Mouse (Mus musculus) embryonic stem cell, embryonic (primary cell): Measurements from ENCODE around the gene Sncg.

Experiments used
- CTCF ChIA-PET, 4 experiments: fragments of 300-600 bp in 2 of 4; fragments of 350-600 bp in 2 of 4; sonication (Branson Sonifier 250); formaldehyde crosslinking; loops; one replicate each; lab custom pipeline; 2022; ENCODE audit warnings: inconsistent platforms in 2 of 4; lab: Charles Lee
- POLR2A ChIA-PET, 4 experiments: fragments of 300-600 bp in 2 of 4; fragments of 350-600 bp in 2 of 4; sonication (Branson Sonifier 250); formaldehyde crosslinking; loops; one replicate each; lab custom pipeline; 2022; ENCODE audit warnings: antibody characterized with exemption in 4 of 4, inconsistent platforms in 1 of 4; lab: Charles Lee

The Sncg gene

GRCm38 (mm10) chr14:34374577-34374976, at the start of gene Sncg:
Gene Sncg (minus strand): TSS chr14:34374789.
- ChIA-PET POLR2A (interaction anchor here in 3 of 4 experiments (0.6 to 45.1 kb wide), 7 partner anchors 13 to 51 kb away, joined by 3 to 2339 read pairs (median 153); partner anchors contain the start of genes Fam25c (in 1 of the 3), Glud1 (in 1 of the 3) and Shld2 (in 1 of the 3)), CTCF (interaction anchor here in 2 of 4 experiments (0.6 to 1.1 kb wide), 5 partner anchors 24 to 338 kb away, joined by 3 to 4 read pairs (median 3); no protein-coding TSS in a partner anchor)

DNA sequence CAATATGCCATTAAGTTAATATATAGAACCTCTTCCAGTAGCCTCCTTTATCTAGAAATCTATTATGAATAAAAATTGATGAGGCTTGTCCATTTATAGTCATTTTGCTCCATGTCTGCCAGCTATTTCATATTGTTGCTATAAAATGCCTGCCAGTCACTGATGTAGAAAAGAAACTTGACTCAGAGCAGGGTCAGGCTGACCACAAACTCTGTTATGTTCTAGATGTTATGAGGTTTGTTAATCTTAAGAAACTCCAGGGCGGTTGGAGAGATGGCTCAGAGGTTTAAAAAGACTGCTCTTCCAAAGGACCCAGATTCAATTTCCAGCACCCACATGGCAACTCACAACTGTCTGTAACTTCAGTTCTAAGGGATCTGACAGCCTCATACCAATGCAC, 46.5 kb upstream of the Sncg start:
- ChIA-PET CTCF (no interaction called here), POLR2A (interaction anchor here in 1 of 4 experiments (0.9 to 1.2 kb wide), 2 partner anchors 12 to 127 kb away, joined by 3 to 5 read pairs; no protein-coding TSS in a partner anchor)

- ChIA-PET CTCF (interaction anchor here in 2 of 4 experiments (0.6 to 0.9 kb wide), 4 partner anchors 8 to 311 kb away, joined by 3 to 18 read pairs (median 7); no protein-coding TSS in a partner anchor), POLR2A (interaction anchor here in 3 of 4 experiments (0.6 to 1.3 kb wide), 8 partner anchors 10 to 956 kb away, joined by 3 to 6 read pairs (median 3); no protein-coding TSS in a partner anchor)
Measured at GRCm38 (mm10) chr14:34417501-34417900, 42.9 kb upstream of the Sncg start.

DNA sequence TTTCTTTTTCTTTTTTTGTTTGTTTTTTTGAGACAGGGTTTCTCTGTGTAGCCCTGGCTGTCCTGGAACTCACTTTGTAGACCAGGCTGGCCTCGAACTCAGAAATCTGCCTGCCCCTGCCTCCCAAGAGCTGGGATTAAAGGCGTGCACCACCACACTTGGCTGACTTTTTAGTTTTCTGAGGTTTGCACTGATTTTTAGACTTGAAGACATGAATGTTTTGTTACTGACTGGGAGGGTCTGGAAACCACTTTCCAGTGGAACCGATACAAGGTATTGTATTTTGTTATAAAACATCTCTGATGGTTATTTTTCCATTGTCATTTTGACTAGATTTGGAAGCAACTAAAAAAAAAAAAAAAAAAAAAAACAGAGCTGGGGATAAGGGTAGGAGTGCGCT, 42.4 kb upstream of the Sncg start:
- POLR2A ChIA-PET: interaction anchor here in 3 of 4 experiments (0.6 to 1.3 kb wide), 6 partner anchors 10 to 197 kb away, joined by 3 to 7 read pairs (median 4); no protein-coding TSS in a partner anchor

DNA sequence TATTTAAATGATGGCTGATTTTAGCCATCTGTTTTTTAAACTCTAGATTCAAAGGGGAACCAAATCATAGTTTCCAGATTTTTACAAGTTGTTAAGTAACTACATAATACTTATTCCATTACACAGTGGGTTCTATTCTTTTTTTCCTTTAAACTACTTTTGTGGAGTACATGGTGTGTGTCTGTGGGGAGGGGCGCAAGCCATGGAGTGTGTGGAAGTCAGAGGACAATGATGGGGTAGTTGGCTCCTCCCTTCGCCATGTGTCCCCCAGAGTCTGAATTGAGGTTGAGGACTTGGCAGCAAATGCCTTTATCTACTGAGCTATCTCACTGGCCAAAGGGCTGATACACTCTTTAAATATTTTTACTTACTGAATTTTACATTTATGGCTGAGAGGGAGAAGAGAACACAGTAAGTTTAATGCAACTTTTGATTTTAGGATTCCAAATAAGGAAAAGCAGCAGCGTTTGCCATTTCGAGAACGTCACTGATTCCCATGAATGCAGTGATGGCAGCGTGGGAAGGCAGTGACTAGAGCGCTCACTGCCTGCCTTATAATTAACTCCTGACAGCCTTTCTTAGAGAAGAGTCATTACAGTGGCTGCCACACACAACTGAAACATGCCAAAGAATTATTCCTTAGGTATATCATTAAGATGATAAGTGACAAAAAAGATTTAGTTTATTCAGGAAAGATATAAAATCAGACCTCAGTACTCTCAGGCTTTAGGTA, 37.7 kb upstream of the Sncg start:
- CTCF ChIA-PET: no interaction called here
- POLR2A ChIA-PET: no interaction called here

More for the DNA sequence above, 42.4 kb upstream of the Sncg start:
- CTCF ChIA-PET: interaction anchor here in 1 of 4 experiments (0.7 kb wide), 1 partner anchor 155 kb away, joined by 18 read pairs; no protein-coding TSS in a partner anchor

DNA sequence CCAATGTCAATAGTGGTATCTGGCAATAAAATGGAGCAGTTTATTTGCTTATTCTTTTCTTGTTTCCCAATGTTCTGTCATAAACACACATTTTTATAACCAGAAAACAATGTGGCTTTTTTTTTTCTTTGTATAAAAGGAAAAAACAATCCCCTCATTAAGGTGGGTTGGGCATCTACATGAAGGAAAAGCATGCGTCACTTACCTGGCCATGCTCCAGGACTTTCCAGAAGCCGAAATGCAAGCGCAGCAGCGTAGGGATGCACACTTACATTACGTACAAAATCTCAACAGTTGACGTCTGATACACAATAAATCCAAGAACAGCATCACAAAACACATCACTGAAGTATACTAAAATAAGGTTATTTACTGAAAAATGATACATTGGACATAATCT, 36.1 kb upstream of the Sncg start:
- ChIA-PET CTCF (no interaction called here), POLR2A (interaction anchor here in 1 of 4 experiments (0.6 to 1.6 kb wide), 2 partner anchors 52 to 69 kb away, joined by 3 to 5 read pairs; no protein-coding TSS in a partner anchor)

- ChIA-PET POLR2A (interaction anchor here (0.6 to 3.8 kb wide), 11 partner anchors 10 to 302 kb away, joined by 3 to 21 read pairs (median 4); partner anchors contain the start of gene Sncg (in 1 of the 4)), CTCF (interaction anchor here in 3 of 4 experiments (0.6 to 3.0 kb wide), 16 partner anchors 24 to 1647 kb away, joined by 3 to 14 read pairs (median 4); no protein-coding TSS in a partner anchor)
Measured at GRCm38 (mm10) chr14:34403424-34403823, 28.8 kb upstream of the Sncg start.

DNA sequence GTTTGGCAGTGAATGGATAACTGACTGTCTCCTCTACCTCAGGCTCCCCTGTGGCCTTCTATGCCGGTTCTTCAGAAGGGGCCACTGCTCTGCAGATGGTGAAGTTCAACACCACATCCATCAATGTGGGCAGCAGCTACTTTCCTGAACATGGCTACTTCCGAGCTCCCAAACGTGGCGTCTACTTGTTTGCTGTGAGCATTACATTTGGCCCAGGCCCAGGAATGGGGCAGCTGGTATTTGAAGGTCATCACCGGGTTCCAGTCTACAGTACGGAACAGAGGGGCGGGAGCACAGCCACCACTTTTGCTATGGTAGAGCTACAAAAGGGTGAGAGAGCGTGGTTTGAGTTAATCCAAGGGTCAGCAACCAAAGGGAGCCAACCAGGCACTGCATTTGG, 28.3 kb upstream of the Sncg start:
- POLR2A ChIA-PET: interaction anchor here in 3 of 4 experiments (0.7 to 3.8 kb wide), 11 partner anchors 9 to 135 kb away, joined by 3 to 21 read pairs (median 5); partner anchors contain the start of gene Sncg (in 1 of the 3)
- CTCF ChIA-PET: interaction anchor here in 3 of 4 experiments (0.7 to 3.0 kb wide), 15 partner anchors 24 to 1646 kb away, joined by 3 to 14 read pairs (median 3); no protein-coding TSS in a partner anchor

- POLR2A ChIA-PET: interaction anchor here in 3 of 4 experiments (0.6 to 9.1 kb wide), 8 partner anchors 10 to 160 kb away, joined by 3 to 153 read pairs (median 3); partner anchors contain the start of genes Mmrn2 (in 1 of the 3) and Sncg (in 1 of the 3)
- CTCF ChIA-PET: interaction anchor here in 3 of 4 experiments (0.7 to 3.0 kb wide), 10 partner anchors 22 to 377 kb away, joined by 3 to 14 read pairs (median 4); no protein-coding TSS in a partner anchor
Measured at GRCm38 (mm10) chr14:34401135-34401534, 26.5 kb upstream of the Sncg start.

DNA sequence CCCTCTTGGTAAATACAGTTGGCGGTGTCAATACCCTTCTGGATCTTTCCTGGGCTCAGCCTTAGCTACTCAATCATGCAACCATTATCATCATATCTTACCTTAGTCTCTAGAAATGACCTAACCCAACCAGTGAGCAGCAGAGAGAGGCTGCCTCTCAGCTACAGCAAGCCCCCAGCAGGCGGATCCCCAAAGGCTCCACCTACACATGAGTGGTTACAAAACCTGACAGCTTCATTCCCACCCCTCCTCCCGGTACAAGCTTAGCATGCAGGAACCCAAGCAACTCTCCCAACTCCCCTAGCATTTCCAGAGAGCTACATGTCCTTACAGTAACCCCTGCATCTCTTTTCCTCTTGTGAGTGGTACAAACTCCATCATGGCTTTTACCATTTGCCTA, 25.4 kb upstream of the Sncg start:
- ChIA-PET CTCF (interaction anchor here (0.5 to 3.0 kb wide), 16 partner anchors 22 to 495 kb away, joined by 3 to 27 read pairs (median 4); no protein-coding TSS in a partner anchor), POLR2A (interaction anchor here in 3 of 4 experiments (0.5 to 9.1 kb wide), 18 partner anchors 8 to 145 kb away, joined by 3 to 153 read pairs (median 3); partner anchors contain the start of genes Mmrn2 (in 2 of the 3) and Sncg (in 2 of the 3))

GRCm38 (mm10) chr14:34399301-34399700, 24.7 kb upstream of the Sncg start:
- POLR2A ChIA-PET: interaction anchor here (0.6 to 9.1 kb wide), 20 partner anchors 8 to 127 kb away, joined by 3 to 153 read pairs (median 4); partner anchors contain the start of genes Mmrn2 (in 2 of the 4) and Sncg (in 2 of the 4)
- CTCF ChIA-PET: interaction anchor here (0.6 to 3.0 kb wide), 15 partner anchors 21 to 319 kb away, joined by 3 to 27 read pairs (median 3); no protein-coding TSS in a partner anchor

- POLR2A ChIA-PET: interaction anchor here (0.9 to 9.1 kb wide), 17 partner anchors 9 to 195 kb away, joined by 3 to 153 read pairs (median 4); partner anchors contain the start of genes Mmrn2 (in 2 of the 4) and Sncg (in 2 of the 4)
- CTCF ChIA-PET: interaction anchor here (0.6 to 3.0 kb wide), 16 partner anchors 9 to 318 kb away, joined by 3 to 27 read pairs (median 3); partner anchors contain the start of gene Sncg (in 1 of the 4)
Measured at GRCm38 (mm10) chr14:34398901-34399300, 24.3 kb upstream of the Sncg start.

DNA sequence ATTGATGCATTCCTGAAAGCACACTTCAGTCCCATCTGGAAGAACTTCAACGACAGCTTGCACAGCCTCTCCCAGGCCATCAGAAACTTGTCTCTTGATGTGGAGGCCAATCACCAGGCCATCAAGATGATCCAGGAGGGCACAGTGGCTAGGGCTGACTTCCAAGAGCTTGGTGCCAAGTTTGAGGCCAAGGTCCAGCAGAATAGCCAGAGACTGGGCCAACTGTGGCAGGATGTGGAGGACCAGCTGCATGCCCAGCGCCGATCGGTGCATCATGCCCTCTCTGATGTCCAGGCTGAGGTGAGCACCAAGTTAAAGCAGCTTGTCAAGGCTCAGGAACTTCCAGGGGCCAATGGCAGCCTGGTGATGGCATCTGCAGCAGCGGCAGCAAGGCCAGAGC, 23.3 kb upstream of the Sncg start:
- CTCF ChIA-PET: interaction anchor here (0.6 to 3.0 kb wide), 11 partner anchors 10 to 209 kb away, joined by 3 to 27 read pairs (median 4); partner anchors contain the start of gene Sncg (in 1 of the 4)
- POLR2A ChIA-PET: interaction anchor here (0.9 to 9.1 kb wide), 11 partner anchors 15 to 194 kb away, joined by 3 to 153 read pairs (median 4); partner anchors contain the start of genes Mmrn2 (in 2 of the 4) and Sncg (in 2 of the 4)

DNA sequence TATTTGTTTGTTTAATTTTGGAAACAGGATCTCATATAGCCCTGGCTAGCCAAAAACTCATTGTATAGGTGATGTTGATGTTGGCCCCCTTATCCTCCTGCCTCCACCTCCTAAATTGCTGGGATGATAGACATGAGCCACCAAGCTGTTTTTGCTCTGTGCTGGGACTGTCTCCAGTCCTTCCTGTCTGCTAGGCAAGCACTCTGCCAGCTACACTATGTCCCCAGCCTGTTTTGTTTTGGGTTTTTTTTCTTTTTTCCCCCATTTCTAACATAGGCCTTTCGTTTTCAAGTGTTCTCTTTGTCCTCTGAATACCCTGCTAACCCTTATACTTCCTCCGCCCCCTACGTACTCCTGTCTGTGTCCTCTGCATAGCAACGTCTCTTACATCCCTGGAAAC, 18.7 kb upstream of the Sncg start:
- CTCF ChIA-PET: interaction anchor here (0.6 to 1.3 kb wide), 5 partner anchors 21 to 202 kb away, joined by 3 to 6 read pairs (median 4); no protein-coding TSS in a partner anchor
- POLR2A ChIA-PET: interaction anchor here in 3 of 4 experiments (0.5 to 9.1 kb wide), 12 partner anchors 9 to 282 kb away, joined by 3 to 153 read pairs (median 4); partner anchors contain the start of genes Mmrn2 (in 1 of the 3) and Sncg (in 1 of the 3)

- POLR2A ChIA-PET: interaction anchor here in 2 of 4 experiments (0.7 to 13.0 kb wide), 11 partner anchors 9 to 152 kb away, joined by 3 to 349 read pairs (median 6); no protein-coding TSS in a partner anchor
- CTCF ChIA-PET: interaction anchor here in 2 of 4 experiments (0.6 to 1.5 kb wide), 2 partner anchors 15 to 460 kb away, joined by 4 to 13 read pairs; partner anchors contain the start of gene Gdf10 (in 1 of the 2)
Measured at GRCm38 (mm10) chr14:34382921-34383704, 8.5 kb upstream of the Sncg start.
